Mouse (Mus musculus): Measurements from ENCODE around the gene Diaph3.

Gene Diaph3

DNA sequence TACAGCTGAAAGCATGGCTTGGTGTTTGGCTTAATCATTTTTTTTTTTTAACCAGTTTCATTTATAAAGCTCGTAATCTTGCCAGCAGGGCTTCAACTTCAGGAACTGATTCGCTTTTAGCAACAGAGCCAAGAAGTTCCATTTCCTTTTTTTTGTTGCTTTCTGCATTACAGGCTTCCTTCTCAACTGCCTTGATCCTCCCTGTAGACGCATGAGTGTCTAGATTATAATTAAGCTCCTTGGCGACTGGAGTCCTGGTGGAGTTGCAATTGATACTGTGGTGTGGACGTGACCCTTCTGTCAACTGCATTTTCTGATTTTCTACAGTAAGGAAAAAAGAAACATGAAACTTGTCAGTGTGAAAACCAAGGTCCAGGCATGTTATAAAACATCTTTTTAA lies 484.8 kb downstream of the Diaph3 start:
- DNase-seq (ENCODE audit: low spot score in 2 of 2) = no peak

GRCm38 (mm10) chr14:86646499-86647120 lies 494.4 kb downstream of the Diaph3 start:
- no peak for DNase-seq (ENCODE audit: low spot score in 2 of 2)

DNA sequence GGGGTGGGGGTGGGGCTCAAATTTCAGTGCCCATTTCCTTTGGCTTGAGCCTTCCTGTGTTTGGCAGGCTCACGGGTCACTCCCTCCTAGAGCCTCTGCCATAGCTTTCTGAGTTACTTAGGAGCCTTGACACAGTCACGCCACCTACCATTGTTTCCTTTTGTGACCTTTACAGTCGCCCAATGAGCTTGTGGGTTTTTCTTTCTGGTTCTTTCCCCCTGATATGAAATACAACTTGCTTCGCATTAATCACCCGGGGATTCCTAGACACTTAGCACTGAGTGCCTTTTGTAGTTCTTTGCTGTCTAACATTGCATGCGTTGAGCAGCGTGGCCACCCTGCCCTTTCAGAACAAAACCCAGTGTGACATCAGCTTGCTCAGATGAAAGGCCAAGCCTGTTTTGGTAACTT lies 498.2 kb downstream of the Diaph3 start:
- no peak for DNase-seq (ENCODE audit: low spot score in 2 of 2)

DNA sequence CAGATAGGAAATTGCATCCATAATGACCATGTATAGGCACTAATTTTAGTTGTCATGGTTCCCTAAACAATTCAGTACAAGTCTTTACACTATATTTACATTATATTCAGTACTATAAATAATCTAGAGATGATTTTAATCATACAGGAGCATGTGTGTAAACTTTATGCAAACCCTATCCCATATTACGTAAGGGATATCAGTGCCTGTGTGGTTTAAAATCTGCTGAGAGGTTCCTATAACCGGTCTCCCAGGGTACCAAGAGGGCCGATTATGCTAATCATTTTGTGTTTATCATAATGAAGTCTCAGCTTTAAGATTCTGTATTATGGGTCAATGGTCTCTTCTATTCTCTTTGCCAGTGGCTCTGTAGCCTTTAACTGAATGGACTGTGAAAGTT lies 499.2 kb downstream of the Diaph3 start:
- no peak for DNase-seq (ENCODE audit: low spot score in 2 of 2)

GRCm38 (mm10) chr14:86640086-86640485 lies 500.9 kb downstream of the Diaph3 start:
- DNase-seq (ENCODE audit: low spot score in 2 of 2) = no peak

GRCm38 (mm10) chr14:86635594-86636140 lies 505.4 kb downstream of the Diaph3 start:
- DNase-seq (ENCODE audit: low spot score in 2 of 2) = no peak

DNA sequence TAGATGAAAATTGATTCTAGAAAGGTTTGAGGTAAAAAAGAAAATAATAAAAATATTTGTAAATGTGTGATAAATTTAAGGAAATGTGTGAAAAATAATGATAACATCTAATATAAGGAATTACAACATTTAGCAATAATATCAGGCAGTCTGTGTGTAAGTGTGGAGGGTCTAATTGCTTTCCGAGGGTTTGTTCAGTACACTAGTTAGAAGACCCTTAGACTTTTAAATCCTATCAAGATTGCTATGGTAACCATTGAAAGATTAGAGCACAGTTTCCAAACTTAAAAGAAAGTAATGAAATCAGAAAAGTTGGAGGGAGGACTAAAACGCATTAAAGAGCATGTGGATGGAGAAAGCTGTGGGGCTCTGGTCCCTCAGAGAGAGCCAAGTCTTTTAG lies 506.0 kb downstream of the Diaph3 start:
- DNase-seq (ENCODE audit: low spot score in 2 of 2) = no peak

DNA sequence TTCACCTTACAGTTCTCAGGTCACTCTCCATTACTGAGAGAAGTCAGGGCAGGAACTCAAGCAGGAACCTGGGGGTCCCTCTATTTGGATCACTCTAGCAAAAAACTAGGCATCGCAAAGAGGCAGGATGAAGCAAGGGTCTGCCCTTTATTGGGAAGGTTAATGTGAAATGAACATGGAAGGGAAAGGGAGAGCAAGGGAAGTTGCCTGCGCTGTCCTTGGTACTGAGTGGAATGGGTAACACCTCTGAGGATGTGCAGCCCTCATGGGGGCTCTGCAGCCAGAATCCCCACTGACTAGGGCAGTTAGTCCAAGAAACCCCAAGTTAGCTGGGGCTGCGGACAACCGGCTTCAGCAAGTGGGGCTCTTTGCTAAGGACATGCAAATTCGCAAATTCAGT lies 507.2 kb downstream of the Diaph3 start:
- DNase-seq (ENCODE audit: low spot score in 2 of 2) = no peak

DNA sequence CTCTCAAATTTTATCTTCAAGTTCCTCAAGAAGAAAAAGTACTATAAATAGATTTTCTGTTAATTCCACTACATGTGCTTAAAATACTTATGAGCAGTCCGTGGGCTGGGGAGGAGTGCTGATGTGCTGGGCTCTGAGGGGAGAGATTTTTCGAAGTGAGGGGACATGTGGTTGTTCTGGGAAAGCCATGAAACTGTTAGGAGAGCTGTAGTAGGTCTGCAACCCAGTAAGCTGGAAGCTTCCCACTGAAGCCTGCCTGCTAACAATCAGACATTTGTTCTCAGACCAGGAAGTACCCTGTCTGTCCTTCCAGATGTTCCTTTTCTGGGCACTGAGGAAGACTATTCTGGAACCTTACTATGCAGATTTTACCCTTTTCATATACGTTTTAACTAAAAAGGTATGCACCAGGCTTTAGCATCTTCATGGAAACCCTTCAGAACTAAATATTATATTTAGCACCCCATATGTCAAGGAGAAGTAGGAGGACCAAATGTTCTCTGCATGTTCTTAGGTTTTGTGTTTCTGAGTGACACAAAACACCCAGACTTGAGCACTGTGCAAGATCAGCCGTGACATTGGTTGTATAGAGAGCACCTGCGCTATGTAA lies 516.1 kb downstream of the Diaph3 start:
- peak; percentile 50 to 70 for DNase-seq (ENCODE audit: low spot score in 2 of 2)

- DNase-seq (ENCODE audit: low spot score in 2 of 2) = no peak
Observed at GRCm38 (mm10) chr14:86619637-86620036, 521.4 kb downstream of the Diaph3 start.

Measured in frontal cortex, postnatal 36 days (tissue).